Mouse (Mus musculus): ENCODE measurements at regions not wholly inside any gene's neighbourhood (a gene's known extent, or its start where the extent isn't known, plus 50 kb on each side); places are given as distances from the start of the nearest gene placed in this dataset.

DNA sequence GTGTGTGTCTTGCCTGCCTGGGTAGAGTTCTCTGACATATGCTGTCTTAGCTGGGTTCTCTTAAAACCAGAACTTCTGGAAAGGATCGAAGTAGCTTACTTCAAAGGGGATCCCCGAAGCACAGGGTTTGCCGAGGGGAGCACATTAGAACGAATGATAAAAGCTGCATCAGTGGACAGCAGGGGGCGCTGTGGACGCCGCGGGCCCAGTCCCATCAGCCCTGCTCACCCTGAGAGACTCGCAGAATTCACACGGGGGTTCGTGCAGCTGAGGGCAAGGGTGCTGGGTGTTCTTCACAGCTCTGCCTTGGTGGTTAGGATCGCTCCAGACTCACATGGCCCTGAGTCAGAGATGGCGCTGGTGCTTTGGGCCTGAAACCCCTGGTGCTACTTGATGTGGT is 105.4 kb upstream of the Ubr2 start:
- no peaks in the 10 kb centered on the region for H3K4me1 ChIP-seq (ENCODE audit: control insufficient read depth, insufficient read depth, low read length)
- H3K27ac ChIP-seq (replicated peaks; ENCODE audit: insufficient read depth, low read depth, low read length), result no peak overlapping the region
- TF ChIP-seq POLR2A (IDR thresholded peaks at IDR 0.05; ENCODE audit: extremely low read depth, insufficient read depth, low read length), result no peak
- TF ChIP-seq CTCF (IDR thresholded peaks at IDR 0.05; ENCODE audit: low read depth, low read length), result peak; percentile 63
- H3K79me2 ChIP-seq (ENCODE audit: control insufficient read depth, insufficient read depth, low read length), result no peaks in the 10 kb centered on the region
- no peaks in the 10 kb centered on the region for H3K36me3 ChIP-seq (ENCODE audit: control insufficient read depth, insufficient read depth, low read length)
- H3K9ac ChIP-seq (ENCODE audit: low read depth, low read length), result no peak overlapping the region
- H3K27me3 ChIP-seq (ENCODE audit: control insufficient read depth, insufficient read depth, low read length), result no peaks in the 10 kb centered on the region
- WGBS, result 47% methylated on average over 13 of the region's 13 CpGs
- no peak overlapping the region for H3K4me3 ChIP-seq (ENCODE audit: insufficient read depth, low read depth, low read length)
- DNase-seq (ENCODE audit: extremely low read depth, low read depth, low spot score), result no peak

DNA sequence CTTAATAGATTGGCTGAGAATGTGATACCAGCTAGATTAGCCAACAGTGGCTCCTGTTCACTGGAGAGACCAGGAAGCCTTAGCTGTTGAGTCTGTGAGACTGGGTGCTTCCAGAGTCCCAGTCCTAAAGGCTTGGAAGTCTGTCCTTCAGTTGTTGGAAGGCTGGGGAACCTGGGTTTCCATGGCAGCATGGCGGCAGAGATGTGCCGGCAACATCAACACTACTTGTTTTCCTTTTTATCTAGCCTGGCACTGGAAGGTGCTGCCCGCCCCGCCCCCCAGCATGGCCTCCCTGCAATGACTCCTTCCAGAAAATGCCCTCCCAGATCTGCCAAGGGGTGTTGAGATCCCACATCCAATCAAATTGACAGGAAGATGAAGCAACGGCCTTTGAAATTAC is 104.8 kb upstream of the Ubr2 start:
- TF ChIP-seq CTCF (IDR thresholded peaks at IDR 0.05; ENCODE audit: low read depth, low read length), result no peak
- WGBS, result 93% methylated on average over 5 of the region's 5 CpGs
- H3K9ac ChIP-seq (ENCODE audit: low read depth, low read length), result no peak overlapping the region
- H3K79me2 ChIP-seq (ENCODE audit: control insufficient read depth, insufficient read depth, low read length), result no peaks in the 10 kb centered on the region
- H3K36me3 ChIP-seq (ENCODE audit: control insufficient read depth, insufficient read depth, low read length), result no peaks in the 10 kb centered on the region
- H3K4me3 ChIP-seq (ENCODE audit: insufficient read depth, low read depth, low read length), result no peak overlapping the region
- no peaks in the 10 kb centered on the region for H3K27me3 ChIP-seq (ENCODE audit: control insufficient read depth, insufficient read depth, low read length)
- no peak overlapping the region for H3K27ac ChIP-seq (replicated peaks; ENCODE audit: insufficient read depth, low read depth, low read length)
- H3K4me1 ChIP-seq (ENCODE audit: control insufficient read depth, insufficient read depth, low read length), result no peaks in the 10 kb centered on the region
- DNase-seq (ENCODE audit: extremely low read depth, low read depth, low spot score), result no peak

DNA sequence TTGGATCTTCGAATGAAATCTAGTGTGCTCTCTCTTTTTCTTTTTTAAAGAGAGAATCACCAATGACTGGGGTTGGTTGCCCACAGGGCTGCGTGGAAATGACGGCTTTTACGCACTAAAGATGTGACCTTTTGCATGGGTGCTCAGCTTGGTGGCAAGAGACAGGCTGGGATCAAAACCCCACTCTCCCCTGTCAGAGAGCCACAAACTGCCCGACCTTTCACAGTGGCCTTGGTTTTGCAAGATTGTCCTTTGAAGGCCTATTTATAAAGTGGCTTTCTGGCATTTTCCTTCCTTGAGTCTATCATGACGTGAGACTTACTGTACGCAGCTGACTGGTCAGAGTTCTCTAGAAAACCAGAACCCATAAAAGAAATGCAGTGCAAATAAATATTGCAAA is 104.4 kb upstream of the Ubr2 start:
- H3K4me3 ChIP-seq (ENCODE audit: insufficient read depth, low read depth, low read length), result no peak overlapping the region
- H3K27me3 ChIP-seq (ENCODE audit: control insufficient read depth, insufficient read depth, low read length), result no peaks in the 10 kb centered on the region
- no peak for DNase-seq (ENCODE audit: extremely low read depth, low read depth, low spot score)
- H3K79me2 ChIP-seq (ENCODE audit: control insufficient read depth, insufficient read depth, low read length), result no peaks in the 10 kb centered on the region
- H3K36me3 ChIP-seq (ENCODE audit: control insufficient read depth, insufficient read depth, low read length), result no peaks in the 10 kb centered on the region
- no peak overlapping the region for H3K27ac ChIP-seq (replicated peaks; ENCODE audit: insufficient read depth, low read depth, low read length)
- TF ChIP-seq CTCF (IDR thresholded peaks at IDR 0.05; ENCODE audit: low read depth, low read length) (no peak), POLR2A (IDR thresholded peaks at IDR 0.05; ENCODE audit: extremely low read depth, insufficient read depth, low read length) (no peak)
- 87% methylated on average over 7 of the region's 7 CpGs for WGBS
- no peaks in the 10 kb centered on the region for H3K4me1 ChIP-seq (ENCODE audit: control insufficient read depth, insufficient read depth, low read length)
- H3K9ac ChIP-seq (ENCODE audit: low read depth, low read length), result no peak overlapping the region

DNA sequence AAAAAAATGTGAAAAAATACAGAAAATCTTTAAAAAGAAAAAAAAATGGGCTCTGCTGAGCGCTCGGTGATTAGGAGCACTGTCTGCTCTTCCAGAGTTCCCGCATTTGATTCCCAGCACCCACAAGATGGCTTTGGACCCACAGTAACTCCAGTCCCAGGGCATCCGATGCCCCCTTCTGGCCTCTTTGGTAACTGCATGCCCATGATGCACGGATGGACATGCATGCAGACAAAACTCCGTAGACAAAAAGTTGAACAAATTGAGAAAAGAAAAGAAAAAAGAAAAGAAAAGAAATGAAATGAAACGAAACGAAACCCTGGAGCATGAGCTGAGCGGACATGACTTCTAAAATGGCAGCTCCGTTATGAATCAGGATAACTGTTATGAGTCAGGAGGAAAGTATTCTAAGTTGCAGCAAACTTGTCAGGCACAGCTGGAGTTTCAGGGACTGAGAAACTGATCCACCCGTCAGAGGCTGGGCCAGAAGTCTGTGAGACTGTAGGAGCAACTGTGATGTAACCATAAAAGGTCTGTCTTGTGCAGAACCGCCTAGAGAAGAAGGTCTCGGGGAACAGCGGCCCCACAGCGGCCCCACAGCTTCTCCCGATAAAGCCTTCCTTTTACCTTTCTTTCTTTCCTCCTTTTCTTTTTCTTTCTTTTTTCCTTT is 102.3 kb upstream of the Ubr2 start:
- WGBS, result 91% methylated on average over 16 of the region's 16 CpGs
- no peaks in the 10 kb centered on the region for H3K27me3 ChIP-seq (ENCODE audit: control insufficient read depth, insufficient read depth, low read length)
- no peaks in the 10 kb centered on the region for H3K79me2 ChIP-seq (ENCODE audit: control insufficient read depth, insufficient read depth, low read length)
- no peak overlapping the region for H3K9ac ChIP-seq (ENCODE audit: low read depth, low read length)
- no peak overlapping the region for H3K27ac ChIP-seq (replicated peaks; ENCODE audit: insufficient read depth, low read depth, low read length)
- no peaks in the 10 kb centered on the region for H3K36me3 ChIP-seq (ENCODE audit: control insufficient read depth, insufficient read depth, low read length)
- TF ChIP-seq CTCF (IDR thresholded peaks at IDR 0.05; ENCODE audit: low read depth, low read length), result peak; percentile 43
- TF ChIP-seq POLR2A (IDR thresholded peaks at IDR 0.05; ENCODE audit: extremely low read depth, insufficient read depth, low read length), result no peak
- H3K4me1 ChIP-seq (ENCODE audit: control insufficient read depth, insufficient read depth, low read length), result no peaks in the 10 kb centered on the region
- H3K4me3 ChIP-seq (ENCODE audit: insufficient read depth, low read depth, low read length), result no peak overlapping the region
- no peak for DNase-seq (ENCODE audit: extremely low read depth, low read depth, low spot score)

DNA sequence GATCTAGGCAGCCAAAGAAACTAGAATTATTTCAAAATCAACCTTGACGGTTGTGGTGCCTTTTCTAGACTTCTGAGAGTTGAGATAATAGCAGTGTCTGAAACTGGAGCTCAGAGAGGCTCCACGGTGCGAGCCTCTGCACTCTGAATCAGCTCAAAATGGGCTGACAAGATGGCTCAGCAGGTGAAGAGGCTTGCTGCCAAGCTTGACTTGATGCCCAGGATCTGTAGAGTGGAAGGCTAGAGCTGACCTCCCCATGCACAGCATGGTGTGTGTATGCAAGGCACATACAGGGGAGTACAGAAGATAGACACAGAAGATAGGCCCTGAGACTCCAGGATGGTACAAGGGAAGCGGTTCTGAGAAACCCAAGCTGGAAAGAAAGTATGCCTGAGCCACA is 100.5 kb upstream of the Ubr2 start:
- Histone ChIP-seq H3K4me3 (ENCODE audit: insufficient read depth, low read depth, low read length) (no peak overlapping the region), H3K4me1 (ENCODE audit: control insufficient read depth, insufficient read depth, low read length) (no peaks in the 10 kb centered on the region), H3K79me2 (ENCODE audit: control insufficient read depth, insufficient read depth, low read length) (no peaks in the 10 kb centered on the region), H3K27me3 (ENCODE audit: control insufficient read depth, insufficient read depth, low read length) (no peaks in the 10 kb centered on the region), H3K9ac (ENCODE audit: low read depth, low read length) (no peak overlapping the region), H3K27ac (replicated peaks; ENCODE audit: insufficient read depth, low read depth, low read length) (no peak overlapping the region), H3K36me3 (ENCODE audit: control insufficient read depth, insufficient read depth, low read length) (no peaks in the 10 kb centered on the region)
- 94% methylated on average over 4 of the region's 4 CpGs for WGBS
- TF ChIP-seq POLR2A (IDR thresholded peaks at IDR 0.05; ENCODE audit: extremely low read depth, insufficient read depth, low read length) (no peak), CTCF (IDR thresholded peaks at IDR 0.05; ENCODE audit: low read depth, low read length) (no peak)
- DNase-seq (ENCODE audit: extremely low read depth, low read depth, low spot score), result no peak

DNA sequence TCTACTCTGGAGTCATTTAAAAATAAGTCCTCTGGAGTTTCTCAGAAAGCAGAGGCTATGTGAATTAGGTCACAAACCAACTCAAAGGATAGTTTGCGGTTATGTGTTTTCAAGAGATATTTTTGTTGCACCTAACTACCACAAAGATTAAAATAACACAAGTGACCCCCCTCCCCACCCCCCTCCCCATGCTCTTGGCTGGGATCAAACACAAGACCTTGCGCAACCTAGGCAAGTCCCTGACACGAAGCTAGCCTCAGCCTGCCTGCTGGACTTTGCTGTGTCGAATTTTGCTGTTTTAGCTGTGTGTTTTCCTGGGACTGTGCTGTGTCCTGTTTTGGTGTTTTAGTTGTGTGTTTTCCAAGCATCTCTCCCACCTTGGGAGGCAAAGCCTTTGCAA is 94.0 kb upstream of the Ubr2 start:
- H3K4me3 ChIP-seq (ENCODE audit: insufficient read depth, low read depth, low read length), result no peak overlapping the region
- 55% methylated on average over 4 of the region's 4 CpGs for WGBS
- no peaks in the 10 kb centered on the region for H3K79me2 ChIP-seq (ENCODE audit: control insufficient read depth, insufficient read depth, low read length)
- no peak overlapping the region for H3K9ac ChIP-seq (ENCODE audit: low read depth, low read length)
- no peak for TF ChIP-seq CTCF (IDR thresholded peaks at IDR 0.05; ENCODE audit: low read depth, low read length)
- TF ChIP-seq POLR2A (IDR thresholded peaks at IDR 0.05; ENCODE audit: extremely low read depth, insufficient read depth, low read length), result no peak
- no peaks in the 10 kb centered on the region for H3K27me3 ChIP-seq (ENCODE audit: control insufficient read depth, insufficient read depth, low read length)
- no peaks in the 10 kb centered on the region for H3K36me3 ChIP-seq (ENCODE audit: control insufficient read depth, insufficient read depth, low read length)
- no peak overlapping the region for H3K27ac ChIP-seq (replicated peaks; ENCODE audit: insufficient read depth, low read depth, low read length)
- no peak for DNase-seq (ENCODE audit: extremely low read depth, low read depth, low spot score)
- no peaks in the 10 kb centered on the region for H3K4me1 ChIP-seq (ENCODE audit: control insufficient read depth, insufficient read depth, low read length)

All from liver, adult 2 months (tissue).